Mouse (Mus musculus) adrenal gland (tissue): ENCODE data around the gene Slc25a16.

Experiments used
- intact Hi-C: fragments of 180-260 bp; cut with DNase I; formaldehyde crosslinking; loops from one replicate; pipeline ENCODE4 v1.15.1; 2025

Slc25a16 gene

DNA sequence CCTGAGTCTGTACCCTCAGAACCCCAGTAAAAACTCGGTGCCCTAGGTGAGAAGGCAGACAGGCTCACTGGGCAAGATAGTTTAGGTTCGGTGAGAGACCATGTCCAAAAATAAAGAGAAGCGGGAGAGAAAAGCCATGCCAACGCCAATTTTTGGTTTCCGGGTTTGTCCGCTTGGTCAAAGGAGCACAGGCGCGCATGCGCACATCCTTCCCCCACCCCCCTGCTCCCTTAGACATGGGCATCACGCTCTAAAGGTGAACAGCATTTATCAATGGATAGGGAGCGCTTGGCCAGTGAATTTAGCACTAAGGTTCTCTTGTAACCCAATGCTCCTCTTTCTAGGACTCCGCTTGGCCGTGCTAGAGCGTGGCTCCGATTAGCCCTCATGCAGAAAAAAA is 70.2 kb downstream of the Slc25a16 start:
- intact Hi-C loops: no loop called here

DNA sequence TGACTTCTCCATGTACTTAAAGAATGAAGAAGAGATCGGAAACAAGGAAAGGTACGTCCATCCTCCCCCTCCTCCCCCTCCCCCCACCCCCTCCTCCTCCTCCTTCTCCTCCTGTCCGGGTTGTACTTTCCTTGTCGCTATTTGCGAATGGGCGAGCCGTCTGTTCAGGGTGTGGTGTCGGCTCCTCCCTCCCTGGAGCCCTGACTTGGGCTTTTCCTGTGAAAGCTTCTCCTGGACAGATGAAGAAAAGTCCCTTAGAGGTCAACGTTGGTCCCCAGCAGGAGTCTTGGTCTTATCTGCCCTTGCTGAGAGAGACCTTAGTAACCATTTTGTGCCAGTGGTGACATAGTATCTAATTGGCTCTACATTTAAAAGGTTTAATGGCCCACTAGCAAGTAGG is 73.6 kb downstream of the Slc25a16 start:
- intact Hi-C loops: no loop called here
